Mouse (Mus musculus) CH12.LX (cell line): ENCODE measurements around the gene Olfr1164.

Source experiments
- BHLHE40 ChIP-seq: IDR thresholded peaks from 2 replicates; pipeline ENCODE4 v1.6.1; 2011; ENCODE audit warnings: mild to moderate bottlenecking, low read depth, low read length, improper control_type of control experiment
- CHD1 ChIP-seq: IDR thresholded peaks from 2 replicates; pipeline ENCODE4 v1.6.1; 2012; ENCODE audit warnings: low read depth, low read length, improper control_type of control experiment, inconsistent platforms
- CTCF ChIP-seq, 2 experiments: IDR thresholded peaks in 1 of 2; conservative IDR thresholded peaks in 1 of 2; 2 replicates each; pipeline ENCODE4 v1.5.1; 2011 to 2012; ENCODE audit warnings: low read depth in 2 of 2, low read length in 2 of 2, improper control_type of control experiment in 1 of 2, inconsistent platforms in 1 of 2, mild to moderate bottlenecking in 1 of 2, moderate library complexity in 1 of 2
- E2F4 ChIP-seq: IDR thresholded peaks from 2 replicates; pipeline ENCODE4 v1.6.1; 2011; ENCODE audit warnings: low read depth, low read length, improper control_type of control experiment; ENCODE audit not compliant: insufficient replicate concordance
- HCFC1 ChIP-seq: IDR thresholded peaks from 2 replicates; pipeline ENCODE4 v1.6.1; 2012; ENCODE audit warnings: low read depth, mild to moderate bottlenecking, inconsistent platforms, low read length, improper control_type of control experiment
- IRF4 ChIP-seq: IDR thresholded peaks from 2 replicates; pipeline ENCODE4 v1.6.1; 2014; ENCODE audit warnings: low read depth, mild to moderate bottlenecking, inconsistent platforms, low read length, improper control_type of control experiment
- MAFK ChIP-seq: IDR thresholded peaks from 2 replicates; pipeline ENCODE4 v1.6.1; 2011; ENCODE audit warnings: low read length, improper control_type of control experiment; ENCODE audit not compliant: insufficient replicate concordance
- MAX ChIP-seq: IDR thresholded peaks from 2 replicates; pipeline ENCODE4 v1.6.1; 2011; ENCODE audit warnings: low read length, improper control_type of control experiment
- MEF2A ChIP-seq: IDR thresholded peaks from 2 replicates; pipeline ENCODE4 v1.6.1; 2014; ENCODE audit warnings: low read depth, mild to moderate bottlenecking, inconsistent platforms, low read length, improper control_type of control experiment, borderline replicate concordance
- MXI1 ChIP-seq: IDR thresholded peaks from 2 replicates; pipeline ENCODE4 v1.6.1; 2011; ENCODE audit warnings: mild to moderate bottlenecking, low read depth, low read length, improper control_type of control experiment
- USF1 ChIP-seq: IDR thresholded peaks from 2 replicates; pipeline ENCODE4 v1.6.1; 2014; ENCODE audit warnings: low read depth, mild to moderate bottlenecking, inconsistent platforms, low read length, improper control_type of control experiment
- ZC3H11A ChIP-seq: IDR thresholded peaks from 2 replicates; pipeline ENCODE4 v1.6.1; 2012; ENCODE audit warnings: low read depth, mild to moderate bottlenecking, inconsistent platforms, low read length, improper control_type of control experiment
- ZKSCAN1 ChIP-seq: IDR thresholded peaks from 2 replicates; pipeline ENCODE4 v1.6.1; 2012; ENCODE audit warnings: low read depth, inconsistent platforms, low read length, improper control_type of control experiment, borderline replicate concordance
- ZNF384 ChIP-seq: IDR thresholded peaks from 2 replicates; pipeline ENCODE4 v1.6.1; 2012; ENCODE audit warnings: low read depth, low read length, improper control_type of control experiment, inconsistent platforms

- TF ChIP-seq CTCF (conservative IDR thresholded peaks at IDR 0.05 in 1 of 2, IDR thresholded peaks at IDR 0.05 in 1 of 2; ENCODE audit: low read depth in 2 of 2, low read length in 2 of 2) (no peak), ZNF384 (no peak), HCFC1 (no peak), MXI1 (no peak), BHLHE40 (no peak), MAFK (no peak), USF1 (no peak), MAX (no peak), E2F4 (no peak), ZKSCAN1 (no peak), MEF2A (no peak), IRF4 (no peak), CHD1 (no peak), ZC3H11A (no peak)
Observed at GRCm38 (mm10) chr2:88051029-88051428, 42.7 kb downstream of the Olfr1164 start, which contains the start of gene Olfr1162.
